Mouse (Mus musculus) adrenal gland, adult 2 months (tissue): ENCODE measurements around the gene Cdhr1. TPM values are rescaled to one million over a fixed set of nuclear protein-coding genes. Genes with fewer than 3 reads are reported as not detected.
A peak's percentile ranks its signal among the peaks of the same experiment; 100 is the strongest.
"Not testable (repeated sequence)": the region's sequence is repeated elsewhere in the genome, so short reads cannot be mapped to it uniquely, and the experiment has no call there.

Experiments
- DNase-seq: peaks from one replicate; pipeline ENCODE4 v3.0.0; 2021
- long read RNA-seq: library from polyadenylated mRNA; stranded (forward); transcript quantifications from one replicate; pipeline ENCODE4 v2.0.0, GENCODE M21; 2021
- polyA plus RNA-seq: library from polyadenylated mRNA; depleted of rRNA; stranded (reverse); fragments of >200 nt; gene quantifications from 2 replicates; pipeline ENCODE4 v1.2.3, GENCODE M21; 2012; rRNA removed
- total RNA-seq, 2 experiments: library from RNA; stranded (reverse); gene quantifications; 2 replicates each; pipeline ENCODE4 v1.2.3; 2021

The Cdhr1 gene
- total RNA-seq (not detected), polyA plus RNA-seq (0.08 TPM in 1 of 2 replicates, not detected in the other)
- long read RNA-seq, full-length matches to known transcripts: 1 of 1 reads
- long read RNA-seq, partial matches to known transcripts: 0 of 1 reads
- long read RNA-seq, other reads (novel, unspliced or antisense): 0 of 1 reads

- DNase-seq: peak; percentile 19
These were observed at the start of gene Cdhr1 for GRCm38 (mm10) chr14:37097956-37098530. Cdhr1 (minus strand) TSS chr14:37098347.

DNA sequence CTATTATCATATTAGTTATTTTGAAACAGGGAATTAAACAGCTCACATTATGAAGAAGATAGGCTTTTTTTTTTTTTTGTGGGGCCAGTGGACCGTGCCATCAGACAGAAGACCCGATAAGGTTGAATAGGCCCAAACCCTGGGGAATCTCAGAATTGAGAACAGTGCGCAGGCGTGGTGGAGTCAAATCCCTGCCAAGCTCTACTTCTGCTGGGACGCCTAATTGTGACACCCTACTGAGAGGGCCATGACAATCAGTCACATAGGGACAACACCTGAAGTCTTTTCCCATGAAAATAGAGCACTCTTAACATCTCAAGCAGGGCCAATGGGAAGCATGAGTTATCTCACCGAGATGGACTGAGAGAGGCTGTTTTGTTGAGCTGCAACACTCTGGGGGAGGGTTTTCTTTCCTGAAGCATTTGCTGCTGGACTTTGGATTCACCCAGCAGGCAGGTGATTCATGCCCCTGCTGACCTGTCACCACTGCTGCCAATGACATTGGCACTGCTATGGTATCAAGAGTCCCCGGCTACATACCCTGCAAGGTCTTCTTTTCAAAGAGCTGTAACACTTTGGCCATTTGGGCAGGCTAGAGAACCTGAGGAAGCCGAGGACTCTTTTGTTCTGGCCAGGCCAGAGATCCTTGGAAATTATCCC lies 41.0 kb upstream of the Cdhr1 start:
- no peak for DNase-seq

- not testable (repeated sequence) for DNase-seq
These were observed 39.4 kb upstream of the Cdhr1 start for GRCm38 (mm10) chr14:37137596-37137995.

DNA sequence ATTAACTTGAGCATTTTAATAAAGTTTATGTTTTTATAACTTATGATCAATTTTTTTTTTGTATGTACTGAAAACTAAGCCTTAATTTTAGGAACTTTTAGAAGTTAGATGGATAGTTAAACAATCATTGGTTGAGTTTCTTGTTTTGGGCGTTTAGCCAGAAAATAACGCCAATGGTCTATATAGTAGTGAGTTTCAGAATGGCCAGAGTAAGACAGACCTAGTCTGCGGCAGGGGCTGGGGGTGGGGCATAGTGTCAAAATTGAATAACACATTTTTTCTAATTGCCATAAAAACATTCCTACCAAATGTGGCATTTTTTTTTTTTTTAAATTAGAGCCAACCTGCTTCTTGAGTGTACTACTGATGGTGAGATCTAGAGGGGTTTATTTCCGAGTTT lies 38.0 kb upstream of the Cdhr1 start:
- no peak for DNase-seq

- no peak for DNase-seq
These were observed 37.5 kb upstream of the Cdhr1 start for GRCm38 (mm10) chr14:37135671-37136070.

- DNase-seq: peak; percentile 98
These were observed 37.0 kb upstream of the Cdhr1 start, which contains the start of gene Ghitm for GRCm38 (mm10) chr14:37135127-37135593. Ghitm (minus strand) TSS chr14:37135272.

- DNase-seq: no peak
These were observed 36.4 kb upstream of the Cdhr1 start for GRCm38 (mm10) chr14:37134304-37135126.

DNA sequence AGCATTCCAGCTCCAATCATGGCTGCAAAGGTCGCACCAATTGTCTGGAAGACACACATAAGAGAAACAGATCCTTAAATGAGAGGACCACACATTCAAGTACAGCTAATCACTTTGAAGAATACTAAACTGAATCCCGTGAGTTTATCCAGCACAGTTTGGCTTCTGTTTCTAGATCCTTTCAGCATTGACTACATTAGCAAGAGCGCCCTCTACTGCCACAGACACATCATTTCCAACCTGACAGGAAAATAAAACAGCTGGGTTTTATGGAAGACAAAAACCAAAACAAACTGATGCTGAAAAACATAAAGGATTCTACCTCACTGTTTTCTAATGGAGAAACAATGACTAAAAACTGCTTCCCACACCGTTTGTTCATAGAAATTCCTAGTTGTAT lies 29.5 kb upstream of the Cdhr1 start:
- peak; percentile 25 for DNase-seq

DNA sequence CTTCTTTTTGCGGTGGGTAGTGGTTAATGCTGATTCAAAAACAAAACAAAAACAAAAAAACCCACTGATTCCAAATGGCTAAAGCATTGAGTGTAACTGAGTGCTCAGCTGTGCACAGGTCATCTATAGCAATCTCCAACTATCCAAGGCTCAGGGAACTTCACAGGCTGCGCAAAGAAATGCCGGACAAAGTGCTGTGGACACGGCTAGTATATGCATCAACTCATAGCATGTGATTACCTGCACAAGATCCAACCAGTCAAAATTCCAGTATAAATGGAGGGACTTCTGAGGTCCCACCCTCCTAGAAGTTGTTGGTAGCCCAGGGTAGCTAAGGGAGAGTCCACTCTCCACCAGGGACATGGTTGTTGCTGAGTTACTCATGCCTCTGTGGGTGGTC lies 21.1 kb upstream of the Cdhr1 start:
- no peak for DNase-seq

DNA sequence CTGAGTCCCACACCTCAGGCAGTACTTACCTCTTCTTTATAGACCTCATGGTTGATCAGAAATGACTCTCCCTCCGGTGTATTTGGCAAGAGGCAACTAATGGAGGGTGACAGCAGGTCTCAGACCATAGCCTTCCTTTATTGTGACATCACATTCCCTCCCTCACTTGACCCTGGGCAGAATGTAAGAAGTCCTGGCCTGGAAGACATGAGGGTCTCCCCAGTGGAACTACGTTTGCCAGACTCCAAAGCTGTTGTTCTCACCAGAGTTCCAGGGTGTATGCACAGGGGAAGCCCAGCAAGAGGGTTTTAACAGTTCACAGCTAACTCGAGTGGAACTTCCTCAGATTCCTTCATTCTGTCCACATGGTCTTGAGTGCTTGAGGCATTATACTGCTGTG lies 15.8 kb upstream of the Cdhr1 start, which contains the start of gene 2610528A11Rik:
Gene 2610528A11Rik, minus strand, starts transcription at position 101 of the 400 bp plus-strand sequence.
- no peak for DNase-seq

- DNase-seq: peak; percentile 45
These were observed 14.8 kb upstream of the Cdhr1 start for GRCm38 (mm10) chr14:37112931-37113330.

GRCm38 (mm10) chr14:37111371-37111770 lies 13.2 kb upstream of the Cdhr1 start:
- DNase-seq: no peak

GRCm38 (mm10) chr14:37110456-37110855 lies 12.3 kb upstream of the Cdhr1 start:
- no peak for DNase-seq

GRCm38 (mm10) chr14:37109975-37110374 lies 11.8 kb upstream of the Cdhr1 start:
- DNase-seq: no peak

GRCm38 (mm10) chr14:37109460-37109859 lies 11.3 kb upstream of the Cdhr1 start:
- DNase-seq: no peak

DNA sequence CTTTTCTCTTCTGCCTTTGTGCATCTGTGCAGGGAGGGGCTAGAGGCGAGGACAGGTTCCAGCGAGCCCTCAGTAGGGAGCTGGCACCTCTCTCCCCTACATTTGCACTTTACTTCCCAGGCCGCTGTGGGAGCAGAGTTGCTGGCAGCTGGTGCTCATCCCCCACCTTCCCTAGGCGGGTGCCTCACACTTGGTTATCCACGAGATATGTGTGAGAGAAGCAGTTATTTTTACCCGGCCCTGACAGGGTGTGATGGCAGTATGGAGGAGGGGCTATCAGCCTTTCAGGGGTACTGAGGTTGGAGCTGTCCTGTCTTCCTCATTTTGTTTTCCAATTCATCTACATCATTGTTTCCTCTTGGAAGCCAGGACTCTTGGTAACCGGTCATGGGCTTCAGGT lies 7.7 kb upstream of the Cdhr1 start:
- no peak for DNase-seq

DNA sequence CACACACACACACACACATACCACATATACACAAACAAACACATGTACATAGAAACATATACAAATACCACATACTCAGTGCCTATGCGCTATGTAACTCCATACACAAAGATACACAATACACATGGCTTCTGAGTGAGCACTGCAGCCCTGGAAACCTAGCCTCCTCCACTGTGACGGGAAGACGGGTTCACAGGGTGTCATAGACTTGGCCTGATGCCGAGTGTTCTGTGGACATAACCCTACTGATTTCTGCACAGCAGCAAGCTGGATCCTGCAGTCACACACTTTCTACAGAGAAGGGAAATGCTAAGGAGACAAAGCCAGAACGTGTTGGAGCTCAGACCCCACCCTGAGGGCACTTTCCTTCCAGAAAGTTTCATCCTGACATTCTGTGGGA lies 6.6 kb upstream of the Cdhr1 start:
- DNase-seq: peak; percentile 18

- no peak for DNase-seq
These were observed 4.3 kb upstream of the Cdhr1 start for GRCm38 (mm10) chr14:37102484-37102883.

GRCm38 (mm10) chr14:37101531-37101930 lies 3.4 kb upstream of the Cdhr1 start:
- no peak for DNase-seq

DNA sequence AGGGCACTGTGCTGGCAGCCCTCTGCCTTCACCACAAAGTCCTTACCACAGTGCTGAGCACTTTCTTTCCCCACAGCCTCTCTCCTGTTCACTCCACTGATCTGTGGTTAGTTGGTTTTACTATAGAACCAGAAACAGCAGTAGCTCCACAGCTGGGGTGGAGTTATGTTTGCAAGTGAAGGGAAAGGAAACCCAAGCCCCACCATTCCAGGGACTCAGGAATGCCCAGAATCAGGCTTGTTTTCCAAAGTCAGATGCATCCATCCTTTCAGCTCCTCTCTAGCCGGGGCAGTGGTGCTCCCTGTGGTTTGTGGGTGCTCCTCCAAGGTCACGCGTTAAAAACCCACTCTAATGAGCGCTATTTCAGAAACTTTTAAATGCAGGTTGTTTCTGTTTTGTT lies 2.6 kb downstream of the Cdhr1 start:
- no peak for DNase-seq

GRCm38 (mm10) chr14:37094436-37094835 lies 3.7 kb downstream of the Cdhr1 start:
- DNase-seq: no peak

DNA sequence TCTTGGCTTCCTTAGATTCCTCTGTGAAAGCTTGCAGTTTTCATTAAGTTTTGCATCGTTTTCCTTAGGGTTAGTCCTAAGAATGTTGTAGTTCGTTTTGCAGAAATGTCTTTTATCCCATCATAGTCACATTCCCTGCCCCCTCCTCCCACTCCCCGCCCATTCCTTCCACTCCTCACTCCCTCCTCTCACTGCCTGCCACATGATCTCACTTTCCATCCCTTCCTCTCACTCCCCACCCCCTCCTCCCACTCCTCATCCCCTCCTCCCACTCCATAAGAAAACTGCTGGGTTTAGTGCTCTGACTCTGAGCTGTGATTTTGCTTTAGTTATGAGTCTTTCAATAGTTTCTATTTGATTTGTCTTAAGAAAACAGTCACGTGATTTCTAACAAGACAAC lies 14.4 kb downstream of the Cdhr1 start:
- no peak for DNase-seq

GRCm38 (mm10) chr14:37080724-37081123 lies 17.4 kb downstream of the Cdhr1 start:
- DNase-seq: no peak
